Mouse (Mus musculus) small intestine, adult 2 months (tissue): Measurements from ENCODE around the gene Itih5. TPM values are rescaled to one million over a fixed set of nuclear protein-coding genes. Genes with fewer than 3 reads are reported as not detected.

Experiments
- H3K27ac ChIP-seq: fragments of 200-500 bp; 2 replicates; pipeline ENCODE4 v1.5.1; 2012; ENCODE audit warnings: low read depth, low read length, control low read depth, inconsistent platforms; ENCODE audit not compliant: insufficient read depth
- H3K27me3 ChIP-seq: fragments of 200-500 bp; 2 replicates; pipeline ENCODE4 v1.6.1; 2012; ENCODE audit warnings: mild to moderate bottlenecking, moderate library complexity, low read length, inconsistent platforms; ENCODE audit not compliant: control insufficient read depth, insufficient read depth
- H3K36me3 ChIP-seq: fragments of 200-500 bp; 2 replicates; pipeline ENCODE4 v1.6.1; 2012; ENCODE audit warnings: mild to moderate bottlenecking, low read length, control low read depth, inconsistent platforms; ENCODE audit not compliant: control insufficient read depth, insufficient read depth
- H3K4me1 ChIP-seq: fragments of 200-500 bp; 2 replicates; pipeline ENCODE4 v1.6.1; 2012; ENCODE audit warnings: low read length, inconsistent platforms, mixed read lengths; ENCODE audit not compliant: control insufficient read depth, insufficient read depth, insufficient read length
- H3K4me3 ChIP-seq: fragments of 200-500 bp; 2 replicates; pipeline ENCODE4 v1.5.1; 2012; ENCODE audit warnings: low read depth, mild to moderate bottlenecking, control low read depth, inconsistent platforms, low read length, moderate library complexity
- CTCF ChIP-seq: fragments of 200-500 bp; IDR thresholded peaks from 2 replicates; pipeline ENCODE4 v1.5.1; 2012; ENCODE audit warnings: low read depth, mild to moderate bottlenecking, control low read depth, inconsistent platforms, low read length, moderate library complexity, mixed read lengths; ENCODE audit not compliant: insufficient replicate concordance, insufficient read length; ENCODE audit errors: extremely low read depth
- POLR2A ChIP-seq: fragments of 200-500 bp; IDR thresholded peaks from 2 replicates; pipeline ENCODE4 v1.6.1; 2012; ENCODE audit warnings: low read depth, mild to moderate bottlenecking, control low read depth, inconsistent platforms, low read length, moderate library complexity
- WGBS: fragments of 180-500 bp; shearing (Covaris S2); methylation state at CpG from one replicate; pipeline ENCODE4 v1.1.7; 2018; 5-methylcytosine and 5-hydroxymethylcytosine counted together
- polyA plus RNA-seq: library from polyadenylated mRNA; depleted of rRNA; stranded (reverse); fragments of >200 nt; gene quantifications from 2 replicates; pipeline ENCODE4 v1.2.3, GENCODE M21; 2012

The Itih5 gene
- polyA plus RNA-seq, 1 experiment, result 4.7 TPM

GRCm38 (mm10) chr2:10167283-10167682, 13.9 kb downstream of the Itih5 start:
- Histone ChIP-seq H3K27ac (no peak overlapping the region), H3K36me3 (peaks cover 1% of the 10 kb centered on the region; the same call in 1 of the 2 replicates), H3K27me3 (0 out of 2 replicates have a peak, but pooled peaks cover 3% of the 10 kb centered on the region), H3K4me3 (no peak overlapping the region), H3K4me1 (peaks cover 9% of the 10 kb centered on the region; the same call in 1 of the 2 replicates)
- WGBS, result 87% methylated on average over 11 of the region's 11 CpGs
- TF ChIP-seq CTCF, result no peak
- no peak for TF ChIP-seq POLR2A

GRCm38 (mm10) chr2:10168016-10168415, 14.6 kb downstream of the Itih5 start:
- Histone ChIP-seq H3K27ac (no peak overlapping the region), H3K4me3 (no peak overlapping the region), H3K4me1 (peaks cover 9% of the 10 kb centered on the region; the same call in 1 of the 2 replicates), H3K36me3 (peaks cover 1% of the 10 kb centered on the region; the same call in 1 of the 2 replicates), H3K27me3 (0 out of 2 replicates have a peak, but pooled peaks cover 3% of the 10 kb centered on the region)
- TF ChIP-seq POLR2A (no peak), CTCF (no peak)
- 41% methylated on average over 8 of the region's 8 CpGs for WGBS

GRCm38 (mm10) chr2:10169991-10170390, 16.6 kb downstream of the Itih5 start:
- 89% methylated on average over 16 of the region's 16 CpGs for WGBS
- peaks cover 9% of the 10 kb centered on the region; the same call in 1 of the 2 replicates for H3K4me1 ChIP-seq

GRCm38 (mm10) chr2:10193553-10193952, 40.2 kb downstream of the Itih5 start:
- no peaks in the 10 kb centered on the region for H3K36me3 ChIP-seq
- no peak overlapping the region for H3K27ac ChIP-seq
- TF ChIP-seq POLR2A (no peak), CTCF (no peak)
- no peaks in the 10 kb centered on the region for H3K27me3 ChIP-seq
- H3K4me3 ChIP-seq, result no peak overlapping the region
- 51% methylated on average over 3 of the region's 3 CpGs for WGBS
- H3K4me1 ChIP-seq, result no peaks in the 10 kb centered on the region

More at GRCm38 (mm10) chr2:10169991-10170390, 16.6 kb downstream of the Itih5 start:
- H3K27ac ChIP-seq, result no peak overlapping the region
- H3K36me3 ChIP-seq, result peaks cover 1% of the 10 kb centered on the region; the same call in 1 of the 2 replicates
- no peak overlapping the region for H3K4me3 ChIP-seq
- no peak for TF ChIP-seq CTCF
- H3K27me3 ChIP-seq, result 0 out of 2 replicates have a peak, but pooled peaks cover 3% of the 10 kb centered on the region

- TF ChIP-seq CTCF (no peak), POLR2A (no peak)
- Histone ChIP-seq H3K4me3 (no peak overlapping the region), H3K27me3 (no peaks in the 10 kb centered on the region), H3K36me3 (no peaks in the 10 kb centered on the region), H3K4me1 (no peaks in the 10 kb centered on the region), H3K27ac (no peak overlapping the region)
- WGBS, result 84% methylated on average over 3 of the region's 3 CpGs
Measured at GRCm38 (mm10) chr2:10195162-10195561, 41.8 kb downstream of the Itih5 start.

GRCm38 (mm10) chr2:10199326-10199725, 46.0 kb downstream of the Itih5 start:
- TF ChIP-seq POLR2A, result no peak
- TF ChIP-seq CTCF, result no peak
- H3K27me3 ChIP-seq, result no peaks in the 10 kb centered on the region
- H3K36me3 ChIP-seq, result no peaks in the 10 kb centered on the region
- H3K4me3 ChIP-seq, result no peak overlapping the region
- H3K27ac ChIP-seq, result no peak overlapping the region
- no peaks in the 10 kb centered on the region for H3K4me1 ChIP-seq
- WGBS, result 63% methylated on average over 2 of the region's 2 CpGs

GRCm38 (mm10) chr2:10200736-10201285, 47.4 kb downstream of the Itih5 start:
- Histone ChIP-seq H3K4me1 (no peaks in the 10 kb centered on the region), H3K36me3 (no peaks in the 10 kb centered on the region), H3K27me3 (no peaks in the 10 kb centered on the region), H3K27ac (no peak overlapping the region), H3K4me3 (no peak overlapping the region)
- WGBS, result 52% methylated on average over 3 of the region's 3 CpGs
- TF ChIP-seq POLR2A (no peak), CTCF (no peak)
